ENCODE assay signal across 9 mouse cellular contexts in the genomic region with DNA sequence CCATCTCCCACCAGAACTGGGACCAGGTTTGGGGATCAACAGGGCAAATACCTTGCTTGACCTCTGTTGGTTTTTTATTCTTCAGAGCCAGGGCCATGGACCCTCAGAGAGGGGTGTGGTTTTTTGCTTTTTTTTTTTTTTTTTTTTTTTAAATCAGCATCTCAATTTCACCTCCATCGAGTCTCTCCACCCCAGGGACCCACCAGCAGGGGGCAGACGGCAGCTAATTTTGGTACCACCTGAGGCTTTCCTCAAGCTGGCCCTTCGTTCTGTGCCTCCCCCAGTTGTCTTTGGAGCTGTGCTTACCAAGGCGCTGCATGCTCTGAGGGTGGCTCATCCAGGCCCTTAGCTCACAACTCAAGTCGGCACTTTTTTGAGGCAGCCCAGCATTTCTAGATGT. TPM values are rescaled to one million over a fixed set of nuclear protein-coding genes. Genes with fewer than 3 reads are reported as not detected.
DNase-seq lines count a peak whose midpoint lies in the region; ATAC-seq and TF ChIP-seq lines count a peak whose summit lies in the region.
"Had no signal": no experiment of that assay in that cellular context is flagged by ENCODE, and none has a peak within 500 bp of the region (broad histone marks: within the 10 kb centered on the region; RNA-seq: fewer than 3 reads in every experiment).

No protein-coding gene starts in this region.

- no peak overlapping the region for H3K4me2 ChIP-seq in embryonic facial prominence, embryonic 11.5 days (ENCODE audit: low read depth, low read length)
- no peak overlapping the region for H3K4me2 ChIP-seq in lung, embryonic 14.5 days

- no peaks in the 10 kb centered on the region for H3K27me3 ChIP-seq in embryonic facial prominence, embryonic 11.5 days (ENCODE audit: control insufficient read depth, insufficient read depth, low read length)
- H3K27me3 ChIP-seq in lung, embryonic 14.5 days (ENCODE audit: insufficient read depth, low read length): no peaks in the 10 kb centered on the region
- H3K27me3 ChIP-seq: Patski had no signal

- ATAC-seq in cerebellum, adult (ENCODE audit: insufficient number of reproducible peaks, low FRiP score, low TSS enrichment): no peak
- no peak for ATAC-seq in embryonic facial prominence, embryonic 11.5 days (replicated peaks; ENCODE audit: insufficient number of reproducible peaks, low FRiP score, low TSS enrichment, low read depth)
- no peak for ATAC-seq in lung, embryonic 14.5 days (ENCODE audit: insufficient read depth)
- ATAC-seq: Patski had no signal

- peak; percentile 44 to 49 for DNase-seq in cerebellum, adult 18-20 months
- DNase-seq in layer of hippocampus, adult 2 months (ENCODE audit: low spot score in 2 of 2): peak in 1 of 2 experiments; percentile 74
- DNase-seq in layer of hippocampus, adult 9-10 months (ENCODE audit: low spot score): no peak
- DNase-seq in ES-CJ7 (ENCODE audit: low read depth, low spot score): peak; percentile 76
- DNase-seq in embryonic facial prominence, embryonic 11.5 days (ENCODE audit: low spot score): peak; percentile 71
- peak; percentile 74 for DNase-seq in lung, embryonic 14.5 days
- DNase-seq in thymus, postnatal 25 days: peak; percentile 74

- TF ChIP-seq CTCF in layer of hippocampus, adult 2 months (conservative IDR thresholded peaks at IDR 0.05): peak; percentile 76
- peak; percentile 57 for TF ChIP-seq CTCF in lung, embryonic 14.5 days (IDR thresholded peaks at IDR 0.05; ENCODE audit: low read depth)

- no peaks in the 10 kb centered on the region for H3K4me1 ChIP-seq in embryonic facial prominence, embryonic 11.5 days (ENCODE audit: control insufficient read depth, insufficient read depth, low read length)
- no peaks in the 10 kb centered on the region for H3K4me1 ChIP-seq in lung, embryonic 14.5 days (ENCODE audit: insufficient read depth)

- peaks cover 7% of the 10 kb centered on the region for H3K36me3 ChIP-seq in embryonic facial prominence, embryonic 11.5 days (replicated peaks; ENCODE audit: control insufficient read depth, insufficient read depth, low read depth, low read length)
- H3K36me3 ChIP-seq in lung, embryonic 14.5 days (ENCODE audit: insufficient read depth): peaks cover 56% of the 10 kb centered on the region

- H3K4me3 ChIP-seq in layer of hippocampus, adult 2 months: no peak overlapping the region
- no peak overlapping the region for H3K4me3 ChIP-seq in embryonic facial prominence, embryonic 11.5 days (ENCODE audit: low read depth, low read length)
- H3K4me3 ChIP-seq in lung, embryonic 14.5 days (ENCODE audit: low read depth, low read length): no peak overlapping the region

- H3K9me3 ChIP-seq in embryonic facial prominence, embryonic 11.5 days (replicated peaks; ENCODE audit: control insufficient read depth, low read length): no peaks in the 10 kb centered on the region
- no peaks in the 10 kb centered on the region for H3K9me3 ChIP-seq in lung, embryonic 14.5 days (ENCODE audit: low read depth, low read length)

- WGBS in embryonic facial prominence, embryonic 11.5 days: 49% methylated on average over 5 of the region's 5 CpGs
- WGBS in lung, embryonic 14.5 days: 43% methylated on average over 5 of the region's 5 CpGs

- H3K27ac ChIP-seq in layer of hippocampus, adult 2 months: peak overlapping the region; percentile 51; the same call in 1 of the 2 replicates
- H3K27ac ChIP-seq in embryonic facial prominence, embryonic 11.5 days (replicated peaks; ENCODE audit: low read depth, low read length): no peak overlapping the region
- no peak overlapping the region for H3K27ac ChIP-seq in lung, embryonic 14.5 days (ENCODE audit: low read depth)

- H3K9ac ChIP-seq in embryonic facial prominence, embryonic 11.5 days (replicated peaks; ENCODE audit: low read length): no peak overlapping the region
- H3K9ac ChIP-seq in lung, embryonic 14.5 days: no peak overlapping the region

RNA-seq across cellular contexts. Expression of gene Qpctl, which starts 11.7 kb away (rescaled TPM):
- 10 to 100 TPM; 17.6 to 18.4 TPM for total RNA-seq in layer of hippocampus, adult 2 months (2021)
- polyA plus RNA-seq in embryonic facial prominence, embryonic 11.5 days (2014; fragmentation: Nextera tagmentation; extraction: Ambion mirVana): 9.4 and 9.7 TPM in 2 replicates
- 12.5 and 13.1 TPM in 2 replicates for polyA plus RNA-seq in lung, embryonic 14.5 days (2014; fragmentation: Nextera tagmentation; extraction: Ambion mirVana)

RNA-seq across cellular contexts. Expression of gene Snrpd2, which starts 12.1 kb away (rescaled TPM):
- total RNA-seq in layer of hippocampus, adult 2 months (2021): 10 to 100 TPM; 76.0 to 80.5 TPM
- polyA plus RNA-seq in embryonic facial prominence, embryonic 11.5 days (2014; fragmentation: Nextera tagmentation; extraction: Ambion mirVana): 157 and 171 TPM in 2 replicates
- 158 and 161 TPM in 2 replicates for polyA plus RNA-seq in lung, embryonic 14.5 days (2014; fragmentation: Nextera tagmentation; extraction: Ambion mirVana)

RNA-seq across cellular contexts. Expression of gene Fbxo46, which starts 17.7 kb away (rescaled TPM):
- 10 to 100 TPM; 12.5 to 13.1 TPM for total RNA-seq in layer of hippocampus, adult 2 months (2021)
- polyA plus RNA-seq in embryonic facial prominence, embryonic 11.5 days (2014; fragmentation: Nextera tagmentation; extraction: Ambion mirVana): 7.4 and 7.7 TPM in 2 replicates
- 9.7 and 11.6 TPM in 2 replicates for polyA plus RNA-seq in lung, embryonic 14.5 days (2014; fragmentation: Nextera tagmentation; extraction: Ambion mirVana)

RNA-seq across cellular contexts. Expression of gene Gm4969, which starts 19.2 kb away (rescaled TPM):
- total RNA-seq in layer of hippocampus, adult 2 months (2021): under 1 TPM; 0.33 to 0.71 TPM
- polyA plus RNA-seq in embryonic facial prominence, embryonic 11.5 days (2014; fragmentation: Nextera tagmentation; extraction: Ambion mirVana): 2.4 TPM in 2 replicates
- 3.0 and 4.0 TPM in 2 replicates for polyA plus RNA-seq in lung, embryonic 14.5 days (2014; fragmentation: Nextera tagmentation; extraction: Ambion mirVana)

RNA-seq across cellular contexts. Expression of gene Gipr, which starts 28.5 kb away (rescaled TPM):
- total RNA-seq in layer of hippocampus, adult 2 months (2021): 1 to 10 TPM in 1 of 2 experiments, under 1 TPM in 1; 0.87 to 1.2 TPM
- 0.15 and 0.77 TPM in 2 replicates for polyA plus RNA-seq in embryonic facial prominence, embryonic 11.5 days (2014; fragmentation: Nextera tagmentation; extraction: Ambion mirVana)
- 0.26 and 0.85 TPM in 2 replicates for polyA plus RNA-seq in lung, embryonic 14.5 days (2014; fragmentation: Nextera tagmentation; extraction: Ambion mirVana)
